Mouse (Mus musculus) erythroid progenitor cell, adult 5-6 weeks (primary cell): Measurements from ENCODE around the gene Elmo2. TPM values are rescaled to one million over a fixed set of nuclear protein-coding genes. Genes with fewer than 3 reads are reported as not detected.
A peak's percentile ranks its signal among the peaks of the same experiment; 100 is the strongest.

Source experiments
- ATAC-seq: replicated peaks from 2 replicates; pipeline ENCODE4 v1.8.0; 2016; ENCODE audit warnings: moderate number of reproducible peaks, mild to moderate bottlenecking, moderate TSS enrichment, inconsistent platforms; ENCODE audit not compliant: poor library complexity, low FRiP score, severe bottlenecking
- total RNA-seq, 2 experiments: library from RNA; stranded (forward) in 1 of 2; stranded (reverse) in 1 of 2; fragments of 150-400 nt in 1 of 2; fragments of 186-747, 209-891 nt in 1 of 2; gene quantifications; 2 replicates each; pipeline versions ENCODE4 v1.2.3 to v1.2.4; 2015 to 2017; ENCODE audit warnings: low replicate concordance in 2 of 2

Gene Elmo2
- total RNA-seq (2015; ENCODE audit: low replicate concordance) (16.3 and 25.9 TPM in 2 replicates), total RNA-seq (2017; ENCODE audit: low replicate concordance) (8.6 and 13.1 TPM in 2 replicates)

- ATAC-seq, result peak; percentile 97
Measured at GRCm38 (mm10) chr2:165326304-165327190, at the start of gene Elmo2. Elmo2 (minus strand) TSS chr2:165326479.

- no peak for ATAC-seq
Measured at GRCm38 (mm10) chr2:165376001-165376400, 49.7 kb upstream of the Elmo2 start.

- no peak for ATAC-seq
Measured at GRCm38 (mm10) chr2:165375478-165375877, 49.2 kb upstream of the Elmo2 start.

- no peak for ATAC-seq
Measured at GRCm38 (mm10) chr2:165371066-165371465, 44.8 kb upstream of the Elmo2 start.

- no peak for ATAC-seq
Measured at GRCm38 (mm10) chr2:165370348-165370747, 44.1 kb upstream of the Elmo2 start.

GRCm38 (mm10) chr2:165368496-165368895 is 42.2 kb upstream of the Elmo2 start, which contains the start of gene Zfp663:
Zfp663 (minus strand) TSS chr2:165368729.
- ATAC-seq, result no peak

- ATAC-seq, result no peak
Measured at GRCm38 (mm10) chr2:165367868-165368439, 41.7 kb upstream of the Elmo2 start.

- ATAC-seq, result no peak
Measured at GRCm38 (mm10) chr2:165367047-165367520, 40.8 kb upstream of the Elmo2 start.

GRCm38 (mm10) chr2:165364334-165365091 is 38.2 kb upstream of the Elmo2 start:
- ATAC-seq, result peak; percentile 57

GRCm38 (mm10) chr2:165363282-165363681 is 37.0 kb upstream of the Elmo2 start:
- ATAC-seq, result no peak

- no peak for ATAC-seq
Measured at GRCm38 (mm10) chr2:165360861-165361260, 34.6 kb upstream of the Elmo2 start.

GRCm38 (mm10) chr2:165351828-165352513 is 25.7 kb upstream of the Elmo2 start:
- ATAC-seq, result no peak

- no peak for ATAC-seq
Measured at GRCm38 (mm10) chr2:165349466-165349865, 23.2 kb upstream of the Elmo2 start.

GRCm38 (mm10) chr2:165346180-165346579 is 19.9 kb upstream of the Elmo2 start:
- ATAC-seq, result no peak

GRCm38 (mm10) chr2:165337191-165337590 is 10.9 kb upstream of the Elmo2 start:
- no peak for ATAC-seq

GRCm38 (mm10) chr2:165332610-165333210 is 6.4 kb upstream of the Elmo2 start:
- ATAC-seq, result no peak

GRCm38 (mm10) chr2:165329703-165330102 is 3.4 kb upstream of the Elmo2 start:
- no peak for ATAC-seq

GRCm38 (mm10) chr2:165328746-165329145 is 2.5 kb upstream of the Elmo2 start:
- ATAC-seq, result no peak

- no peak for ATAC-seq
Measured at GRCm38 (mm10) chr2:165327386-165327785, 1.1 kb upstream of the Elmo2 start.
